Mouse (Mus musculus): ENCODE measurements at regions not wholly inside any gene's neighbourhood (a gene's known extent, or its start where the extent isn't known, plus 50 kb on each side); places are given as distances from the start of the nearest gene placed in this dataset.

DNA sequence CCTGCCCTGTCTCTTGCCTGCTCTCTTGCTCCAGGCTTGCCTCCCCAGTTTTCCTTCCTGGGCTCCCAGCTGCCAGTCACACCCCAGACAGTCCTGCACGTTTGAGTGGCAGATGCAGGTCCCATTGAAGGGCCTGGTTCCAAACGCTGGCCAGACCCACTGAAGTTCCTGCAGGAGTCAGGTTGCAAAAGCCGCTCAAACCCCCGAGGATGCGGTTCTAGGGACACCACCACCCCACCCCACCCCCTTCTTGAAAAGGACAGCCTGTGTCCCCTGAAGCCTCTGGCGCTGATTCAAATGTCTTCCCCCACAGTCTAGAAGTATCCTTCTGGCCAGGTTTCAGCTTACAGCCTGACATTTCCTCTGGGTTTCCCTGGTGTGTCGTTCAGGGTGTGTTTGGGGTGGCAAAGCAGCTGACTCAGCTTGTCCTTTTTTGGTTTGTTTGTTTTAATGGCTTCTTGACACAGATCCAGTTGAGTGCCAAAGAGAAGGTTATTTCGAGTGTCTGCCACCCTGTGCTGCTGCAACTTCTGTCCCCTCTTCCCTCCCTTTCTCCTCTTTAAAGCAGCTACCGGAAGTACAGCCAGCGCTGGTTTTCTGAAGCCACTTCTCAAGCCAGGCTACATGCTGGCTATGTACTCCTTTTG is 187.9 kb upstream of the Cxcl12 start:
- TF ChIP-seq CTCF (conservative IDR thresholded peaks at IDR 0.05; ENCODE audit: low read length): no peak
- no peak for TF ChIP-seq NANOG (IDR thresholded peaks at IDR 0.05; ENCODE audit: borderline replicate concordance, low read length)
- no peak for TF ChIP-seq POU5F1 (IDR thresholded peaks at IDR 0.05; ENCODE audit: borderline replicate concordance, low read length)

Data from E14TG2a.4 (cell line).